Mouse (Mus musculus) cerebellum, adult 2 months (tissue): ENCODE data around the gene Plcb2. TPM values are rescaled to one million over a fixed set of nuclear protein-coding genes. Genes with fewer than 3 reads are reported as not detected.

Experiments used
- DNase-seq, 2 experiments: peaks; one replicate each; pipeline ENCODE4 v3.0.0; 2021
- H3K27ac ChIP-seq: fragments of 200-500 bp; 2 replicates; pipeline ENCODE4 v1.5.1; 2012; ENCODE audit warnings: low read length, control low read depth, inconsistent platforms; ENCODE audit not compliant: insufficient read depth
- H3K27me3 ChIP-seq: fragments of 200-500 bp; 2 replicates; pipeline ENCODE4 v1.6.1; 2012; ENCODE audit warnings: inconsistent platforms, mild to moderate bottlenecking, low read length, moderate library complexity; ENCODE audit not compliant: control insufficient read depth, insufficient read depth
- H3K4me1 ChIP-seq: fragments of 200-500 bp; 2 replicates; pipeline ENCODE4 v1.6.1; 2011; ENCODE audit warnings: low read length; ENCODE audit not compliant: control insufficient read depth, insufficient read depth
- H3K4me3 ChIP-seq: fragments of 200-500 bp; replicated peaks from 2 replicates; pipeline ENCODE3; 2011; ENCODE audit warnings: mild to moderate bottlenecking, low read depth, low read length, control low read depth; ENCODE audit not compliant: insufficient read depth
- CTCF ChIP-seq: fragments of 200-500 bp; IDR thresholded peaks from 2 replicates; pipeline ENCODE4 v1.5.1; 2011; ENCODE audit warnings: low read depth, mild to moderate bottlenecking, control low read depth, low read length, moderate library complexity, borderline replicate concordance; ENCODE audit not compliant: insufficient read depth
- POLR2A ChIP-seq: fragments of 200-500 bp; IDR thresholded peaks from 2 replicates; pipeline ENCODE4 v1.6.1; 2011; ENCODE audit warnings: low read length, control low read depth, borderline replicate concordance; ENCODE audit not compliant: insufficient read depth
- WGBS: fragments of 180-500 bp; shearing (Covaris S2); methylation state at CpG from one replicate; pipeline ENCODE4 v1.1.7; 2018; 5-methylcytosine and 5-hydroxymethylcytosine counted together
- polyA plus RNA-seq: library from polyadenylated mRNA; depleted of rRNA; stranded (reverse); fragments of >200 nt; gene quantifications from 2 replicates; pipeline ENCODE4 v1.2.3, GENCODE M21; 2012

Plcb2 gene
- polyA plus RNA-seq, 1 experiment: 0.97 TPM

- DNase-seq: no peak
- H3K27ac ChIP-seq: no peak overlapping the region
- H3K27me3 ChIP-seq: no peaks in the 10 kb centered on the region
- peaks cover 30% of the 10 kb centered on the region for H3K4me1 ChIP-seq
- H3K4me3 ChIP-seq: no peak overlapping the region
- WGBS: 80% methylated on average over 5 of the region's 5 CpGs
- TF ChIP-seq CTCF (no peak), POLR2A (no peak)
These were observed 36.6 kb upstream of the Plcb2 start for GRCm38 (mm10) chr2:118764875-118765274.

DNA sequence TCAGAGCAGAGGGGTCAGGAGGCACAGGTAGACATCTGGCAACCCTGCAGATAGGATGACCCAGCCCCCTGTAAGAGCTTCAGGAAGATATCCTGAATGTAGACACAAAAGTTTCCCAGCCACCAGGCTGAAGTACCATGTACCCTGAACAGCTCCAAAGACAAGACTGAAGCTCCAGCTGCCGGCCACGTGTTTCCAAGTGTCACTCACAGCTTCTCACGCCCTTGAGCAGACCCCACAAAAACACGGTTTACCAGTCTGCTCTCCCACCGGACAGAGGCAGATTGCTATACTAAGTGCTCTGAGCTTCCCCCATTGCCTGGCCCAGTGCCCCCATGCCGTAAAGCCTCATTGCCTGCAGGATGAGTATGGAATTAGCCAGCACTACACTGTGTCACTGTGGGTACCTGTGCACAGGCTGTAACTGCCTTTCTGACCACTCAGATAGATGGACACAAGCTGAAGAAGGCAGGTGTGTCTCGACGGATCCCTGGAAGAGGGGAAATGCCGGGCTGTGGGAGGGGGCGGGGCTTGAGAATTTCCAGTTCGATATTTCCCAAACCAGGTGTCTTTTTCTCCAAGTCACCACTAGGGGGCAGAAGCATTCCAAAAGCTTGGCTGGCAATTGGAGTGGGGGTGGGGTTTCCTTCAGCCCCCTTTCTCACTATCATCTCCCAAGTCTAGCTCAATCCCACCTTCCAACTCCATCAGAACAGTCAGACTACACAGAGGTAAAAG, 36.0 kb upstream of the Plcb2 start:
- H3K4me1 ChIP-seq: peaks cover 30% of the 10 kb centered on the region
- WGBS: 24% methylated on average over 11 of the region's 11 CpGs
- no peaks in the 10 kb centered on the region for H3K27me3 ChIP-seq
- DNase-seq: peak; percentile 59 to 65
- H3K27ac ChIP-seq: no peak overlapping the region
- TF ChIP-seq POLR2A: no peak
- TF ChIP-seq CTCF: peak; percentile 62; the same call in 1 of the 2 replicates
- H3K4me3 ChIP-seq: peak overlapping the region; percentile 44

GRCm38 (mm10) chr2:118763469-118763868, 35.2 kb upstream of the Plcb2 start:
- no peaks in the 10 kb centered on the region for H3K27me3 ChIP-seq
- no peak overlapping the region for H3K4me3 ChIP-seq
- peaks cover 30% of the 10 kb centered on the region for H3K4me1 ChIP-seq
- TF ChIP-seq POLR2A: no peak
- no peak for TF ChIP-seq CTCF
- no peak overlapping the region for H3K27ac ChIP-seq
- WGBS: 89% methylated on average over 7 of the region's 7 CpGs
- DNase-seq: no peak

GRCm38 (mm10) chr2:118762784-118763148, 34.5 kb upstream of the Plcb2 start:
- Histone ChIP-seq H3K27ac (peak overlapping the region; percentile 87; the same call in 1 of the 2 replicates), H3K27me3 (no peaks in the 10 kb centered on the region), H3K4me1 (peaks cover 30% of the 10 kb centered on the region), H3K4me3 (peak overlapping the region; percentile 49)
- WGBS: 21% methylated on average over 10 of the region's 10 CpGs
- DNase-seq: no peak
- TF ChIP-seq CTCF (no peak), POLR2A (no peak; the same call in 1 of the 2 replicates)

DNA sequence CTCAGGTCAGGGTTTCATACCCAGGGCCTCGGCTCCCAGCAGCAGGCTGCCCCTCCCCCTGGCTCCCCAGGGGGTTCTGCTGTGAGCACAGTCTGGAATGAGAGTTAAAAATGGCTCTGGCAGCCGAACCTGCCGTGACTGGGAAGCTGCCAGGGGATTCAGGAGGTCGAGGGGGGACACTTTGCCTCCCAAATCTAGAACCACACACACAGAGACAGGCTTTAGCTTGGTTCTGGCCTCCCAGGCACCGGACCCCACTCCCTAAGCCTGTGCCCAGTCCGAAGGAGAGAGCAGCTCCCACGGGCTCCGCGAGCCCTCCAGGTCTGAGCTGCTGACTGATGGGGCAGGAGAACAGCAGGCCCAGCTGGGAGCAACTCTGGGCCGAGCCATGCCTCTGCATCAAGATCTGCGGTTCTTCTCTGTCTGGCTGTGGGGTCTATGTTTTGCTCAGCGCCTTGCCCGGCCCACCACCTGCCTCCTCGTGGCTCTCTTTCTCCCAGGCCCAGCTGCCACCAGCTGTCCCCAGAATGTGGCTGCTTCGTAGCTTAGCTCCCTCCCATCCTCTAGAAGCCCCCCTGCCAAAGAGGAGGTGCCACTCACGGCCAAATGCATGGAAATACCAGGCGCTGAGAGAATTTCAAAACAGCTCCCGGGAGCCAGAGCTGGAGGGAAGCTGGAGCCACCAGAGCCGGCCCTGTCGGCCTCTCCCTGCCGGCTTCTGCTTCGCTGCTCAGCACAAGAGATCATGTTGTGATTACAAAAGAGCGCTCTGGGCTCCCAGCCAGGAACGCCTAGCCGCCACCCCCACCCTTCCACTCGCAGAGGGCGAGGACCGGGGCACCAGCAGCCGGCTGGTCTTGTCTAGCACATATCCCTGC, 33.9 kb upstream of the Plcb2 start, which contains the start of gene Ccdc9b:
Ccdc9b (minus strand) TSS at position 756 of the 878 bp plus-strand sequence.
- DNase-seq: peak; percentile 89 to 91
- TF ChIP-seq CTCF (no peak), POLR2A (peak; percentile 38; the same call in 1 of the 2 replicates)
- Histone ChIP-seq H3K4me3 (peak within 1 kb of the TSS; percentile 49), H3K4me1 (peaks cover 30% of the 10 kb centered on the region), H3K27me3 (no peaks in the 10 kb centered on the region), H3K27ac (peak within 1 kb of the TSS; percentile 87)
- WGBS: 5% methylated on average over 29 of the region's 29 CpGs

GRCm38 (mm10) chr2:118761358-118761757, 33.1 kb upstream of the Plcb2 start:
- DNase-seq: no peak
- Histone ChIP-seq H3K27ac (peak overlapping the region; percentile 87), H3K27me3 (no peaks in the 10 kb centered on the region), H3K4me1 (peaks cover 30% of the 10 kb centered on the region), H3K4me3 (no peak overlapping the region)
- 86% methylated on average over 12 of the region's 12 CpGs for WGBS
- TF ChIP-seq CTCF: peak; percentile 16; the same call in 1 of the 2 replicates
- TF ChIP-seq POLR2A: no peak

- TF ChIP-seq CTCF (no peak), POLR2A (no peak)
- no peaks in the 10 kb centered on the region for H3K27me3 ChIP-seq
- H3K4me3 ChIP-seq: no peak overlapping the region
- 75% methylated on average over 11 of the region's 11 CpGs for WGBS
- peaks cover 30% of the 10 kb centered on the region for H3K4me1 ChIP-seq
- H3K27ac ChIP-seq: no peak overlapping the region
- peak in 1 of 2 experiments; percentile 32 for DNase-seq
These were observed 32.2 kb upstream of the Plcb2 start for GRCm38 (mm10) chr2:118760311-118761025.
